Mouse (Mus musculus) kidney, adult 2 months (tissue): ENCODE results near the gene Ap1s1.

ENCODE experiments used
- CTCF ChIP-seq: fragments of 200-500 bp; conservative IDR thresholded peaks from 2 replicates; pipeline ENCODE4 v1.5.1; 2011; ENCODE audit warnings: low read depth, mild to moderate bottlenecking, control low read depth, low read length, moderate library complexity, mixed read lengths; ENCODE audit not compliant: insufficient read depth, insufficient read length
- POLR2A ChIP-seq: fragments of 200-500 bp; IDR thresholded peaks from one replicate; pipeline ENCODE4 v1.6.1; 2011; ENCODE audit warnings: low read depth, low read length, control low read depth

DNA sequence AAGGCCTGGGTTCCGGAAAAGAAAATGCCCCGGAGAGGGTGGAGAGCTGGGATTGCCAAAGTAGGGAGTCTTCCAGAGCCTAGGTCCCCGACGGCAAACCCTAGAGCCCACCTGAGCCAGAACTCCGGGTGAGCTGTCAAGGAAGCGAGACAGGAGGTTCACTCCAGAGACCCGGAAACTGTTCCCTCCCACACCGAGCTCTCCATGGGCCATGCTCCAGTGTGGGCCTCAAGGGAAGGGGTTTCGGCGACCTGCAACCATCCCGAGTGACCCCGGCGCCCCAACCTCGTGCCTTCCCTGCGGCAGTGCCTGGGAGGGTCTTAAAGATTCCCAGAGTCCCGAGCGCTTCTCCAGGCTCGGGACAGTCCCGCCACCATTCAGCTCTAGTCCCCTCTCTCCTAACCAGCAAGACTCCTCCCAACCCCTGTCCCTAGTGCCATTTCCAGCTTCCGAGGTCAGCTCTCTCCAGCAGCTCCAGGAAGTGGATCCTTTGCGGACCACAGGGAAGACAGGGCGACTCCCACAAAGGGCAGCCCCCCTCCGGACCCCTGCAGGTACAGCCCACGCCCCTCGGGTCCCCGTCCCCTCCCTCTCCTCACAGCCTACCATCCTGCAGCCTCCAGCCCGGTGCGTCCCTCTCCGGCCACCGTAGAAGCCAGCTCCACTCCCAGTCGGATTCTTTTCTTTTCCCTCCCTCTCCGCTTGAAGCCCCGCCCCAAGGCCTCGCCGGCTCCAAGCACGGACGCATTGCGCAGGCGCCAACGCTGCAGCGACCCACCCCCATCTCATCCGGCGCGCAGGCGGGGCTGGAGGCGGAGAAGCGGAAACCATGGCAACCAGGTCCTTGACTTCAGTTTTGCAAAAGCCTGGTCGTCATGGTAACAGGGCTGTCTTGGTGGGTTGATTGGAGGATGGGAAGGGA, at the start of gene Ap1s1:
- TF ChIP-seq POLR2A (peak; percentile 20), CTCF (no peak)
